Mouse (Mus musculus): Measurements from ENCODE around the gene Kif1bp.

The Kif1bp gene

GRCm38 (mm10) chr10:62555705-62556557, 22.3 kb downstream of the Kif1bp start:
- DNase-seq (ENCODE audit: low spot score) = no peak

DNA sequence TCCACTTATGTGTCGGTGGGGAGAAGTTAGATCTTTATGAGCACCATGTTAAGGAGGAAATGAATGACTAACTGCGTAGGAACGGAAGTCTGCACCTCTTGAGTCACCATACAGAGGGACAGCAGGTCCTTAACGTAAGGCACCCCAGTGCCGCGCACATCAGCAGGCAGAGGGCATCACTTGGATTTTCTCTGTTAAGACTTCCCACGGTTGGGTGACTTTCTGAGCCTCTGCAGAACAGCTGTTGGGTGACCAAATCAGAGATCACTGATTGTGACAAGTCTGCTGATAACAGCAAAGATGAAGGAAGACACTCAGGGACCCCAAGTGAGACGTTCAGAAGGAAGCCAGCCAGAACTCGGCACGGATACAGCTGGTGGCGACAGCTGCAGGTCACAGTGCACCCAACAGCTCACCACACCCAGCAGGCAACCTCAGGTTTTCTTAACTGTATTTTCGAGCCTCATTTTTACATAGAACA, 24.6 kb downstream of the Kif1bp start:
- no peak for DNase-seq (ENCODE audit: low spot score)

DNA sequence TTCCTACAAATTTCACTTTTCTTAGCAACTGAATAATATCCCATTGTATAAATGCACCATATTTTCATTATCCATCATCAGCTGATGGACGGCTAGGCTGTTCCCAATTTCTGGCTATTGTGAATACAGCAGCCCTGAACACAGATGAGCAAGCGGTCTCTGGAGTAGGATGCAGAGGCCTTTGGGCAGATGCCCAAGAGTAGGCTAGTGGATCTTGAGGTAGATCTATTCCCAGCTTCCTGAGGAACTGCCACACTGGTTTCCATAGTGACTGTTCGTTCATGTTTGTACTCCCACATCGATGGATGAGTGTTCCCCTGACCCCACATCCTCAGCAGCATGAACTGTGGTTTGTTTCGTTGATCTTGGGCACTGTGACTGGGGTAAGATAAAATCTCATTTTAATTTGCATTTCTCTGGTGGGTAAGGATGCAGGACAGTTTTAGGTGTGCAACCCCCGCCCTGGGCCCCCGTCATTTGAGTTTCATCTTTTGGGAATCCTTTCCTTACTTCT, 27.4 kb downstream of the Kif1bp start:
- no peak for DNase-seq (ENCODE audit: low spot score)

DNA sequence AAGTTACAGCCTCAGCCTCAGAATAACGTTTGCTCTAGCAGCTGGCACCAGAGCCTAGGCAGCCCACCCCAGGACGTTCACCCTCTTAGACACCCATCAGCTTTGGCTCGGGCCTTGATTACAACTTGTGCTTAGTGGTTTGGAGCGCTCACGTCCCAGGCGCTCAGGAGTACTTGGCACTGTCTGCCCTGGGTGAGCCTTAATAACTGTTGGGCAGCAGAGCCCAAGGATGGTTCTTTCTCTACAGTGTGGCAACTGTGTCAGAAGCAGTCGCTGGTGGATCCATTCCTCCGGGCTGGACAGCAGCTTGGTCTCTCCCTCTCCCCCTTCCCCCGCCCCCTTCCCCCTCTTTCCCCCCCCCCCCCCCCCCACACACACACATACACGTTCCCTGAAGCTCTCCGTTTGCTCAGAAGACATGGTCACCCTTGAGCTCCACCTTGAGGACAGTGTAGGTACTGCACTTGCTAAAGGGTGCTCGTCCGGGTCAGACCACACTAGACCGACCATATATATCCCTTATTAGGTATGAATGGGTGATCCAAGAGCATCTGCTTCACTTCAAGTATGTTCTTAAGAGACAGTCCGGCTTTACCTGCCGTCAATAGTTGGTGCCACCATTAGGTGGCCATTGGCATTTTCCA, 28.6 kb downstream of the Kif1bp start:
- peak; percentile 86 for DNase-seq (ENCODE audit: low spot score)

DNA sequence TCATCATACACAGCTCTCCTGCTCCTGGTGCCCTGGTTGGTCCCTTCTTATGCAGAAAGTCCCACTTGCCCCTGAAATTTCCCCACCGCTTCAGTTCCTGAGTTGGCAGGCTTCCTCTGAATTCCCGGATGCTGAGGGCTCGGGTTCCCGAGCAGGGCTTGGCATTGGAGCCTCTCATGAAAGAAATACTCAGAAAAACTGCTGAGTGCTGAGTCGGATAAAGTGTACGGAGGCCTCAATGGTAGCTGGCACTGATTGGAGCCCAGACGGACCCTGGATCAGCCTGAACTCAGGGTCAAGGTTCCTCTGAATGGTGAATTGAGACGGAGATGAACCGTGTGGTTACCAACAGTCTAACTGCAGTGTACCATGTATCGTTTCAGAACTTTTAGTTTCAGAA, 31.8 kb downstream of the Kif1bp start:
- no peak for DNase-seq (ENCODE audit: low spot score)

DNA sequence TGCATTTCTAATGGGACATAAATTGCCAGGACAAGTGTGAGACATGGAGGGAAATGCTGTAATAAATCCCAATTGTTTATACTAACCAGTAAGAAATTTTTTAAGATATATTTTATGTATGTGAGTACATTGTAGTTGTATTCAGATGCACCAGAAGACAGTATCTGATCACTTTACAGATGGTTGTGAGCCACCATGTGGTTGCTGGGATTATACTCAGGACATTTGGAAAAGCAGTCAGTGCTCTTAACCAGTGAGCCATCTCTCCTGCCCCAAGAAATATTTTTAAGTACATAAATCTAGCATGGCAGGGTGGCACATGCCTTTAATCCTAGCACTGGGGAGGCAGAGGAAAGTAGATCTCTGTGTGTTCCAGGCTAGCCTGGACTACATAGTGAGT, 32.5 kb downstream of the Kif1bp start:
- DNase-seq (ENCODE audit: low spot score) = no peak

DNA sequence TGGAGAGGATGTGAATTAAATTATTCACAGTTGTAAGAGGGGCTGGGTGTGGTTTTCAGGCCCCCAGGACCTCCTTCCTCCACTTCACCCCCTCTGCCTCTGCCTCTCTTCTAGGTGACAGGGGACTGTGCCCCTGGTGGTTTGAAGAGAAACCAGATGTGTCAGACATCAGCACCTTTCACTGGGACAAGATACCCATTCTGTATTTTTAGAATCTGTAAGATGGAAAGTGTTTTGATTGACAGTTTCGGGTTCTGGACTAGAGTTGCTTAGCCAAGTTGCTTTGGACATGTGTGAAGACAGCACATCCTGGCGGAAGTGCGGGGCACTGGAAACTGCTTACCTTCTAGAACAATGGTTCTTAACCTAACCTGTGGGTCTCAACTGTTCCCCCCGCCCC, 33.9 kb downstream of the Kif1bp start:
- no peak for DNase-seq (ENCODE audit: low spot score)

DNA sequence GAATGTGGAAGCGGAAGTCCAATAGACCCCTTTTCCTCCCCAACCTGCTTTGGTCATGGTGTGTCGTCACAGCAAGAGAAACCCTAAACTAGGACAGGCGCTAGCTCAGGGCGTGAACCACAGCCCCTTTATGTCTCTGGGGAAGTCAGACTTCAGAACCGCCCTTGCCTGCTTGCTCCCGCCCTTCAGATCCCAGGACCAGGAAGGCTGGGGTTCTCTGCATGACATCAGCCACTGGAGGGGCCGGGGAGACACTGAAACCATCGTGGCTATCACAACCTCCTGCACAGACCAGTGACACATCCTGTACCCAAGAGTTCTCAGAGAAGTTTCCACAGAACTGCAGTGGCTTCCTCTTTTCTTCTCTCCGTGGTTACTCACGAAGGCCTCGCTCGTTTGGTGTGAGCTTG, 34.9 kb downstream of the Kif1bp start:
- DNase-seq (ENCODE audit: low spot score) = no peak

- DNase-seq (ENCODE audit: low spot score) = no peak
Observed at GRCm38 (mm10) chr10:62542928-62543327, 35.3 kb downstream of the Kif1bp start.

- DNase-seq (ENCODE audit: low spot score) = no peak
Observed at GRCm38 (mm10) chr10:62542507-62542906, 35.8 kb downstream of the Kif1bp start.

DNA sequence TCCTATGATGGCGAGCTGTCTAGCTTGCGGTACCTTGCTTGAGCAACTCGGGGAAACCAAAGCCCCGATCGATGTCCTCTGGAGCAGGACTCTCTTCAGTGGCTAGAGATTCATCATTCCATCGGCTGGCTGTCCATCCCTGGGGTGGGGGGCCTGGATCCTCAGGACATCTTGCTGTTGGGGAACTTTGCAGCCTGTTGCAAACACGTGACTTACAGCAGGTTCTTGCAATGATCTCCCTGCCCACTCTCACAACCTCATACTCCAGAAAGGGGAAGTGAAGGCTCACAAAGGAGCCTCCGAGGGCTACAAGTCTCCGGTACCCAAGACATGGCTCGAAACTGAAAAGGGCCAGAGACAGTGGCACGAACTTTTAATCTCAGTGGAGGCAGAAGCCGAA, 36.8 kb downstream of the Kif1bp start:
- no peak for DNase-seq (ENCODE audit: low spot score)

- DNase-seq (ENCODE audit: low spot score) = no peak
Observed at GRCm38 (mm10) chr10:62540800-62541199, 37.5 kb downstream of the Kif1bp start.

DNA sequence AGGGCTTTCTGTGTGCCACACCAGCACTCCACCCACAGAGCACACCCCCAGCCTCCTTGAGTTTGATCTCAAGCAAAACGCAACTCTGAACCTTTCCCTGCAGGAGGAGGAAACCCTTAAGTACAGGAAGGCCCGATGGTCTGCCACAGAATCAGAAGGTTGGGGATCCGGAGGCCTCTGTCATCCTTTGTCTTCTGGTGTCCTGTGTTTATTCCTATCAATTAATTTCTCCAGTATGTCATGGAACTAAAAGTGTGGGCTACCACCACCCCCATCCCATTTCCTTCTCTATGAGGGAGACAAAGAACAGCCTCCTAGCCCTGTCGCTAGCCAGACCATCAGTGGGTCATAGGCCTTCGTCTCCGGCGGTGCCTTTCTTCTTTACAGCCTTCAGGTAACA, 43.7 kb downstream of the Kif1bp start:
- DNase-seq (ENCODE audit: low spot score) = no peak

DNA sequence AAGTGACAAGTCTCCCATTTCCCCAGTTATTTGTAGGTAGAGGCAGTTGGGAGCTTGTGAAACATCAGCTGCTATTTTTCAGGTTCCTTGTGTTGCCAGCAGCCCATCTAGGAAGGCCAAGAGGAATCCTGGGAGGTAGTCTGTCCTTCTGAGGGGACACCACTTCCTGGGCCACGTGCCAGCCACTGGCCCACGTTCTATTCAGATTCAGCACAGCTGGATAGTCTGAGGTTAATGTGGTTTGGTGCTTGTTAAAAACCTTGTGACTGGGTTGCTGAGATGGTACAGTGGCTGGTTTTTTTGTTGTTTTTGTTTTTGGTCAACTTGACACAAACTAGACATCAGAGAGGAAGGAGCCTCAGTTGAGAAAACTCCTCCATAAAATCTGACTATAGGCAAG, 45.4 kb downstream of the Kif1bp start:
- no peak for DNase-seq (ENCODE audit: low spot score)

- DNase-seq (ENCODE audit: low spot score) = no peak
Observed at GRCm38 (mm10) chr10:62530183-62530582, 48.1 kb downstream of the Kif1bp start.

GRCm38 (mm10) chr10:62527351-62527750, 50.9 kb downstream of the Kif1bp start, which contains the start of gene Srgn:
Gene Srgn (minus strand): TSS chr10:62527451.
- DNase-seq (ENCODE audit: low spot score) = no peak

- DNase-seq (ENCODE audit: low spot score) = no peak
Observed at GRCm38 (mm10) chr10:62522346-62522950, 55.8 kb downstream of the Kif1bp start.

DNA sequence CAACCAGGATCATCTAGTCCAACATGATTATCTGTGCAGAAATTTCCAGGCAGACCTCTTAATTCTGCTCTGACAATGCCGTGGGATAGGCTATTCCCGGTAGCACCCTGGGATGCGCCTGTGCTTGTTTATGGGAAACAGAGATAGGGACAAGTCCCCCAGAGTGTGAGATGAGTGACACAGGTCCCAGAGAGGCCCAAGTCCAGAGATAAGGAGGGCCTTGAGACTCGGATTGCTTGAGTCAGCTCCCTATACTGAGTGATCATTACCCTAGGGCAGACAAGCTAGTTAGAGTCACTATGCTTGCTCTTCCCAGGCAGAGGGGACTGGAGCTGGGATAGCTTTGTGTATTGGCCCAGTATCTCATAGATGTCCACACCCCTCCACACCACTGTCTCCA, 56.5 kb downstream of the Kif1bp start:
- DNase-seq (ENCODE audit: low spot score) = no peak

GRCm38 (mm10) chr10:62520911-62521310, 57.3 kb downstream of the Kif1bp start:
- DNase-seq (ENCODE audit: low spot score) = no peak

GRCm38 (mm10) chr10:62517511-62517910, 60.7 kb downstream of the Kif1bp start:
- DNase-seq (ENCODE audit: low spot score) = no peak

- no peak for DNase-seq (ENCODE audit: low spot score)
Observed at GRCm38 (mm10) chr10:62512855-62513254, 65.4 kb downstream of the Kif1bp start.

DNA sequence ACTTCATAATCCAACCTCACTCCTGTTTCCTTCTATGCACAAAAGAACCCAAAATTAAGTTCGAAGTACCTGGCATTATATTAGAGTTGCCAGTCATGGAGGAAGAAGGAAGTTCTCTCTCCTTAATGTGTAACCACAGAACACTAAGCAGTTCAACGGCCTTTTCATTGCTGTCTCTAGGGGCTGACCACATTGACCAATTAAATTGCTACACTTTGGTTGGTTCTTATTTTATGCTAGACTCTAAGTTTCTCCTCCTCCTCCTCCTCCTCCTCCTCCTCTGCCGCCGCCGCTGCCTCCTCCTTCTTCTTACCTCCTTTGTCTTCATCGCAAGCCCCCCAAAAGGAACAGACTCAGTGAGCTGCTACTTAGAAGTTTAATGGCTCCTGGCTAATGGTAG, 66.7 kb downstream of the Kif1bp start:
- DNase-seq (ENCODE audit: low spot score) = no peak

All from embryo, embryonic 10 days (tissue).